Mouse (Mus musculus) layer of hippocampus, adult 2 months (tissue): ENCODE data around the gene Ifnar2. TPM values are rescaled to one million over a fixed set of nuclear protein-coding genes. Genes with fewer than 3 reads are reported as not detected.

Experiments used
- DNase-seq, 2 experiments: peaks; one replicate each; pipeline ENCODE4 v3.0.0; 2022; ENCODE audit warnings: low spot score in 2 of 2
- H3K27ac ChIP-seq: fragments of 200-600 bp; 2 replicates; pipeline ENCODE4 v1.8.1; 2022
- H3K4me3 ChIP-seq: fragments of 200-600 bp; 2 replicates; pipeline ENCODE4 v1.8.1; 2022; ENCODE audit warnings: mild to moderate bottlenecking
- CTCF ChIP-seq: fragments of 200-600 bp; conservative IDR thresholded peaks from 2 replicates; pipeline ENCODE4 v1.8.1; 2022; ENCODE audit warnings: antibody characterized with exemption, mild to moderate bottlenecking, moderate library complexity
- long read RNA-seq, 2 experiments: library from polyadenylated mRNA; stranded (forward); transcript quantifications; one replicate each; pipeline ENCODE4 v2.0.0; 2021; ENCODE audit warnings: borderline mapping rate in 2 of 2
- total RNA-seq, 2 experiments: library from RNA; stranded (reverse); gene quantifications; 2 replicates each; pipeline ENCODE4 v1.2.3; 2021

The Ifnar2 gene
- total RNA-seq = 10 to 100 TPM; 19.8 to 25.5 TPM
- long read RNA-seq, experiment 1, transcript Ifnar2-203 (7 exons, 1,099 nt) = major isoform, 7 of 9 reads
- long read RNA-seq, experiment 1, partial matches to known transcripts = 0 of 9 reads
- long read RNA-seq, experiment 1, other reads (novel, unspliced or antisense) = 0 of 9 reads
- long read RNA-seq, experiment 2, transcript Ifnar2-203 (7 exons, 1,099 nt) = major isoform, 8 of 18 reads
- long read RNA-seq, experiment 2, partial matches to known transcripts = 3 of 18 reads
- long read RNA-seq, experiment 2, other reads (novel, unspliced or antisense) = 4 of 18 reads

DNA sequence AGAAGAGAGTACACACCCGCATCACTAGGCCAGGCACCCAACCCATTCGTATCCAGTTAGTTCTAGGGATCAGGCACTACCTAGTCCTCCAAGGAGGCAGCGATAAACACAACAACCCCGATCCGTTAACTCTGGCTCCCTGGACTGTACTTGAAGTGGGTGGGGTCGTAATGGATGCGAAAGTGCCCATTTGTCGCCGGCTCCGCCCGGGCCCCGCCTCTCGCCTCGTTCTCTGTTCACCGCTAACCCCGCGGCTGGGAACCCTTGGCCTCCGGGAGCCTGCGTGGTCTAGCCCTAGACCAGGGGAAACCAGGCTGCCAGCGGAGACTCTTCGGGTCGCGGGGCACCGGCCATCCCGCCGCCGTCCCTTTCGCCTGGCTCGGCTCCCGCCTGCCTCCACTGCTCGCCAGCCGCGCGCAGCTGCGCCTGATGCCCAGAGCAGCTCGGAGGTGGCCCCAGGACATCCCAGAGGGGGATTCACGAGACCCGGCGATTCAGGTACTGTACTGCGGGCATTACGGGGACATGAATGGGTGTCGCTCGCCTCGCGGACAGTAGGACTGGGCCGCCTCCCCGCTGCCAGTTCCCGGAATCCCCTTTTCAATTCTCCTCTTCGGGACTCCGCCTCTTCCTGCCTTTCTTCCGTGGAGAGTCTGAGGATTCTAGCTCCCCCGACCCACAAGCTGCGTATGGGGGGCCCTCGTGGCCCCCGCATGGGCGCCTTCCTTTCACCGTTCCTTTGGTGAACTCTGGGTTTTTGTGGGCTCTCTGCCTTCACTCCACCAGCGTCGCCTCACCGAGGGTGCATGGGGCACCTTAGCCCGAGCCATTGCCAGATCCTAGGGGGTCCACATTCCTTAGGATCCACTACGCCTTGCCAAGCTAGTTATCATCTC, at the start of gene Ifnar2:
TSS of gene Ifnar2 (plus strand) at position 207 of the 896 bp plus-strand sequence.
- DNase-seq = peak; percentile 68 to 79
- peak within 1 kb of the TSS; percentile 96 for H3K4me3 ChIP-seq
- peak within 1 kb of the TSS; percentile 90 for H3K27ac ChIP-seq
- TF ChIP-seq CTCF = no peak

DNA sequence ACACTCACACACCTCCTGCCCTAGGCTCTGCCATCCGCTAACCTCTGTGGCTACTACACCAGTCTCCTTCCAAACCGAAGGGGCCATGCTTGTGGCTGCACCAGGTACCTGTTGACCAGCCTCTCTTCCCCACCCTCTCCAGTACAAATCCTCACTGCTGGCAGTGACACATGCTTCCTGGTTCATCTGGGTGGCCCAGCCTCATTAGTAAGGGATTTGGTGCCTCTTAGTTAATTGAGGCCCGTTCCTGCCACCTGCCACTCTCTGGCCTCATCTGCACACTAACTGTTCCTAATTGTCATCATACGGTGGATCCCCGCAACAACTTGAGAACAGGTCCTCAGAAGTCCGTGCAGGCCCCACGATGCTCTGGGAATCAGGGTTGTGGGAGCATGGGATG, 45.0 kb upstream of the Ifnar2 start:
- no peak overlapping the region for H3K27ac ChIP-seq
- TF ChIP-seq CTCF = no peak
- no peak for DNase-seq
- no peak overlapping the region for H3K4me3 ChIP-seq

GRCm38 (mm10) chr16:91328922-91329321, 43.7 kb upstream of the Ifnar2 start:
- Histone ChIP-seq H3K27ac (no peak overlapping the region), H3K4me3 (no peak overlapping the region)
- no peak for DNase-seq
- no peak for TF ChIP-seq CTCF

GRCm38 (mm10) chr16:91330496-91330895, 42.1 kb upstream of the Ifnar2 start:
- H3K4me3 ChIP-seq = no peak overlapping the region
- no peak for DNase-seq
- H3K27ac ChIP-seq = no peak overlapping the region
- no peak for TF ChIP-seq CTCF

GRCm38 (mm10) chr16:91331153-91331552, 41.4 kb upstream of the Ifnar2 start:
- Histone ChIP-seq H3K4me3 (no peak overlapping the region), H3K27ac (no peak overlapping the region)
- DNase-seq = no peak
- TF ChIP-seq CTCF = no peak

DNA sequence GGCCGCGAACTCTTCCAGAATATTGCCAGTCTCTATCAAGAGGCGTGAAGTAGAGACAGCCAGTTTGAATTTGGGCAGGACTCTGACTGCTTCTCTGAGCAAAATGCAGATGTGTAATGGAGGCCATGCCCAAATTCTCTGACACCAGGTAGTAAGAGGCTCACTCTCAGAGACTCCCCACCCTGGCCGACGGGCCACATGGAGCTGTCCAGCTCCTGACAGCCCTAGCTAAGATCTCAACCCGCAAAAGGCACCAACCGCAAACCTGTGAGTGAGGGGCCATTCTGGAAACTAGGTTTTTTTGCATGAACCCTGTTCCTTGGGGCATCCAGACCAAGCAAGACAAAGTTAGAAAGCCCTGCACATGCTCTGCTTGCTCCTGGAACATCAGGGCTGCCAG, 39.7 kb upstream of the Ifnar2 start:
- TF ChIP-seq CTCF = no peak
- H3K27ac ChIP-seq = no peak overlapping the region
- no peak overlapping the region for H3K4me3 ChIP-seq
- no peak for DNase-seq

DNA sequence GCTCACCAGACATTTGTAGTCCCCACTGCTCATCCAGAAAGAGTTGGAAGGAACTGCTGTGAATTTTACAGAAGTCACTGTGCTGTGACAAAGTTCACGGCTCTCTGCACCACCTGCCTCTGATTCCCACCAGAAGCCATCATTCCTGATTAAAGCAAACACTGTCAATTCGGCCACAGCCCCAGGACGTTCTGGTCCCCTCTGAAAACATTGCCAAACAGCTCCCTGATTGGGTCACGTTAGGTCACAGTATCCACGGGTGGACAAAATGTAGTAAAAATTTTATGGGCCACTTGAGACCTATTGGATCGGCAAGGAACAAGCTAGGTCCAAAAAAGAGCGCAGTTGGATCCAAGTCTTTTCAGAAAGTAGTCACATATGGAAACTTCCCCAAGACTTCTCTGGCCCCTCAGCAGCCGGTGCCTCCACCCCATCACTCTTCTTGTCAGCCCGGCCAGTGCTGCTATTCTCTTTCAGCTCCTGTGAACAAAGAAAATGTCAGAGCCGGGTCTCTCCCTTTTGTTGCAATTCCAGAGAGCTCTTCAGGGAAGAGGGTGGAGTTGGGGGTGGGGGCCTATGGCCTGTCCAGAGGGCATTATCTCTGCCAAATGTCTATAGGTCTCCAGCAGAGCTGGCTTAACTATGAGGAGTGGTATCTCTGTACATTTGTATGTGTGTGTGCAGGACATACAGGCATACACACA, 38.2 kb upstream of the Ifnar2 start:
- no peak overlapping the region for H3K4me3 ChIP-seq
- no peak for DNase-seq
- H3K27ac ChIP-seq = no peak overlapping the region
- TF ChIP-seq CTCF = no peak

GRCm38 (mm10) chr16:91336753-91337152, 35.8 kb upstream of the Ifnar2 start:
- Histone ChIP-seq H3K4me3 (no peak overlapping the region), H3K27ac (no peak overlapping the region)
- no peak for TF ChIP-seq CTCF
- no peak for DNase-seq

DNA sequence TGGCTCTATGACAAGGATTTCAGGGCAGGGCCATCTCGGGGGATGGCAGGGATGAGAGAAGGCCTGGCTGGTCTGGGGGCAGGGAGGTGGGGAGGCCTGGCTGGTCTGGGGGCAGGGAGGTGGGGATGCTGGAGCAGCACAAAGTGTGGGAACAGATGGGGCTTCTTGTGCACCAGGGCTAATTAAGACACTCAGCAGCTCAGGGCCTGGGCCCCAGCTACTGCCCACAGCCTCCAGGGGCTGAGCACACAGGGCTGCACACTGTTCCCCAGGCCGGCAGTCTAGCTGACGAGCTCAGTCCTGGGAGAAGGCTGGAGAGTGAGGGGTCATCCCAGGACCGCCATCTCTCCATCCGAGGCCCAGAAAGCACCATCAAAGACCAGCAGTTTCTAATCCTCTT, 35.1 kb upstream of the Ifnar2 start:
- DNase-seq = no peak
- H3K4me3 ChIP-seq = no peak overlapping the region
- H3K27ac ChIP-seq = no peak overlapping the region
- no peak for TF ChIP-seq CTCF

- Histone ChIP-seq H3K4me3 (no peak overlapping the region), H3K27ac (no peak overlapping the region)
- no peak for DNase-seq
- no peak for TF ChIP-seq CTCF
Measured at GRCm38 (mm10) chr16:91346491-91346890, 26.1 kb upstream of the Ifnar2 start.

DNA sequence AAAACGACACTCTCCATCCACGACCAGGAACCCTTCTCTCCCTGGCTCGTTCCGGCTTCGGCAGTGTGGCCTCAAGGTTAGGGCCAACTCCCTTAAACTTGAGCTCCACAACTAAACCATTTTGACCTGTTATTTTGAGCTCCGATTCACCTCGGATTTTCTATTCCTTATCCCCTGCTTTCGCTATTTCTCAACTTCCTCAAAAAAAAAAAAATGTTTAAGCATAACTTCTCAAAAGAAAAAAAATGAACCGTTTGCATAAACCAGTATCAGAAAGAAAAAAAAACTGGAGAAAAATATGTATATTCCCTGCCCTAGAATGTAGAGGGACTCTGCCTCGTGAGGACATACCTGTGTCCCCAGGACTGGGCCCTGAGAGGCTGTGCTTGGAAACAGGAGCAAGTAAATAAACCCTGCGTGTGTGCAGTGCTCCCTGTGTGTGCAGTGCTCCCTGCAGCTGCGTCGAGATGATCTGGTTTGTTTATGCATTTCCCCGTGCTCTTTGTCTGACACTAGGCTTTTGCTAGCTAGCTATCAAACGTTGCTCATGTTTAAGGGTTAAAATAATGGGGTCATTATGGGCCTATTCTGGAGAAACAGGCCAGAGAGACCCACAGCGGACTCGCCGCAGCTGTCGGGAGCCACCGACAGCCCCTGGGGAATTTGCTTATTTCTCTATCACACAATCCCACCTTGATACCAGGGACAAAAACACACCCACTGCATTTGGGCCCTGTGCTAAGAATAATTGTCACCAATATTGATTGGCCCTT, 24.9 kb upstream of the Ifnar2 start:
- TF ChIP-seq CTCF = no peak
- no peak for DNase-seq
- H3K27ac ChIP-seq = peak overlapping the region; percentile 53; the same call in 1 of the 2 replicates
- peak overlapping the region; percentile 33; the same call in 1 of the 2 replicates for H3K4me3 ChIP-seq

DNA sequence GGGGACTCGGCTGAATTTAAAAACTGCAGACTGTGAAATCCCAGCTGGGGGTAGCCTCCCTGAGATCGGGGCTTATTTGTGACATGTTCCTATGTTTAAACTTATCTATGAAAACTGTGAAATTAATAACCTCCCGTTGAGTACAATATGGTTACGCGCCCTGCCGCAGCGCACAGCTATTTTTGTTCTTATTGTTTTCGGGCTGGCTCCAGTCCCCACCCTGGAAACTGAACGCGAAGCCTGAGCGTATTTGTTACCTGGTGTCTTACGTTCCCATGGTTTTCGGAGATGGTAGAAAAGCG, 24.4 kb upstream of the Ifnar2 start:
- Histone ChIP-seq H3K4me3 (peak overlapping the region; percentile 33), H3K27ac (peak overlapping the region; percentile 53; the same call in 1 of the 2 replicates)
- no peak for TF ChIP-seq CTCF
- DNase-seq = no peak
